Mouse (Mus musculus) heart, postnatal 0 days (tissue): Measurements from ENCODE around the gene Ppp1r3e.

Experiments used
- CTCF ChIP-seq: IDR thresholded peaks from 2 replicates; pipeline ENCODE4 v1.5.1; 2016; ENCODE audit warnings: antibody characterized with exemption, control low read depth, low read depth
- EP300 ChIP-seq: IDR thresholded peaks from 2 replicates; pipeline ENCODE4 v1.6.1; 2016; ENCODE audit warnings: antibody characterized with exemption, low read depth

DNA sequence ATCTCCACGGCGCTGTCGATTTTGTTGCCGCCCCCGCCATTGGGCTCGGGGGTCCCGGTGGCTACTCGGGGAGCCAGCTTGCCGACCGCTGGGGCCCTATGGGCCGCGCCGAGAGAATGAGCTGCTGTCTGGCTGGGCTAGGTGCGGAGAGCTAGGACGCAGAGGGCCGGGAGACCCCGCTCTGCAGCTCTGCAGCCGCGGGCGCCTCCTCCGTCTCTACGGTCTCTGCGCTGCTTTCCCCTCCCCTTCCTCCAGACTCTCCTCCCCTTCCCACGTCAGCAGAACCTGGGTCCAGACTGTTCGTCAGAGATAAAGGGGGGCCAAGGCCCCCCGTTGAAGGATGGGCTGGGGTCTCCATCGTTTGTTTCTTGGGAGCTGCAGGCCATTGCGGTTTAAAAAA lies 35.5 kb upstream of the Ppp1r3e start, which contains the start of gene Slc22a17:
- TF ChIP-seq CTCF (no peak), EP300 (no peak)
